8 mouse cellular contexts compared by ENCODE assay signal in the genomic region with DNA sequence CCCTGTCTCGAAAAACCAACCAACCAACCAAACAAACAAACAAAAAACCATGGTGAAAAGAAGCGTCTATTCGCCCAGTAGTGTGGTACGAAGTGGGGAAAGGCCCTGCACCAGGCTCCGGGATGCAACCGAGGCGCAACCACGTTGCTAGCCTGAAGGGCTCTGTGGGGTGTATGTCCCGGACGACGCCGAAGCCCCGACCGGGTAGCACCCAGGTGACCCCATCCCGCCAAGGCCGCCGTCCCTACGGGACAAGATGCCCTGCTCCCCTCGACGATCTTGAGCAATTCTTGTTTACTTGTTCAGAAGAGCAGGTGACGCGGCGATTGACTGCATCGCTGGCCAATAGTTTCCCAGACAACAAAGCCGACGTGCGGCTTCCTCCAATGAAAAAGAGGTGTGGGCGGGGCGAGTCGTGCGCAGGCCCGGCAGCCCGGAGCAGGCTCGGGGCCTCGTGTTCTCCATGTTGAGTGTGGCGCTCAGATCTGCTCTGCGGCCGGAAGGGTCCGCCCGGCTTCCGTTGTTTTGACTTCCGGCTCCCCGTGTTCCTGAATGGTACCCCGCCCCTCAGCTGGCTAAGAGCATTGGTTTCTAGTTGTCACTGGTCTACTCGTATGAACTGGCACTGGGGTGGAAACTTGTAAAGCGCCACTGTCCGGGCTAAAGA. TPM values are rescaled to one million over a fixed set of nuclear protein-coding genes. Genes with fewer than 3 reads are reported as not detected.
DNase-seq lines count a peak whose midpoint lies in the region; ATAC-seq and TF ChIP-seq lines count a peak whose summit lies in the region.

No protein-coding gene starts in this region.

- peak overlapping the region; percentile 75 for H3K9ac ChIP-seq in embryonic facial prominence, embryonic 15.5 days
- H3K9ac ChIP-seq in limb, embryonic 14.5 days (ENCODE audit: low read depth, low read length, severe bottlenecking): peak overlapping the region; percentile 60
- H3K9ac ChIP-seq in midbrain, postnatal 0 days (replicated peaks; ENCODE audit: low read length, poor library complexity, severe bottlenecking): peak overlapping the region; percentile 62

- peak overlapping the region; percentile 79 for H3K4me3 ChIP-seq in bone marrow, adult 2 months (replicated peaks; ENCODE audit: control insufficient read depth, low read depth, low read length)
- peak overlapping the region; percentile 70 for H3K4me3 ChIP-seq in embryonic facial prominence, embryonic 15.5 days (replicated peaks)
- peak overlapping the region; percentile 64 for H3K4me3 ChIP-seq in limb, embryonic 14.5 days (replicated peaks; ENCODE audit: low read length)
- H3K4me3 ChIP-seq in midbrain, postnatal 0 days (ENCODE audit: low read depth, low read length): peak overlapping the region; percentile 54

- no peaks in the 10 kb centered on the region for H3K36me3 ChIP-seq in embryonic facial prominence, embryonic 15.5 days
- H3K36me3 ChIP-seq in limb, embryonic 14.5 days (ENCODE audit: control insufficient read depth, insufficient read depth, low read length): no peaks in the 10 kb centered on the region
- H3K36me3 ChIP-seq in midbrain, postnatal 0 days (ENCODE audit: insufficient read depth, low read length): no peaks in the 10 kb centered on the region

- no peaks in the 10 kb centered on the region for H3K9me3 ChIP-seq in embryonic facial prominence, embryonic 15.5 days (replicated peaks)
- H3K9me3 ChIP-seq in limb, embryonic 14.5 days (ENCODE audit: control insufficient read depth, low read length): no peaks in the 10 kb centered on the region
- H3K9me3 ChIP-seq in midbrain, postnatal 0 days (ENCODE audit: low read length): no peaks in the 10 kb centered on the region

- DNase-seq in 416B (ENCODE audit: low read depth): peak; percentile 100
- peak; percentile 100 for DNase-seq in heart, adult 8-10 months (ENCODE audit: low spot score)
- DNase-seq in kidney, adult 9 months: peak; percentile 100
- DNase-seq in limb, embryonic 14.5 days (ENCODE audit: low spot score): peak; percentile 97
- DNase-seq in midbrain, postnatal 0 days (ENCODE audit: low spot score): peak; percentile 98
- DNase-seq in spleen, postnatal 14 days (ENCODE audit: low spot score in 2 of 2): peak; percentile 99 to 100

- ATAC-seq in embryonic facial prominence, embryonic 15.5 days (ENCODE audit: insufficient number of reproducible peaks, low FRiP score, low TSS enrichment, low read depth): peak; percentile 97
- ATAC-seq in limb, embryonic 14.5 days (ENCODE audit: low FRiP score, low read depth): peak; percentile 96
- peak; percentile 94 for ATAC-seq in midbrain, postnatal 0 days (ENCODE audit: low FRiP score)

- H3K4me1 ChIP-seq in bone marrow, adult 2 months (ENCODE audit: control insufficient read depth, insufficient read depth, low read length): no peaks in the 10 kb centered on the region; the same call in 1 of the 2 replicates
- H3K4me1 ChIP-seq in embryonic facial prominence, embryonic 15.5 days: peaks cover 11% of the 10 kb centered on the region
- peaks cover 5% of the 10 kb centered on the region for H3K4me1 ChIP-seq in limb, embryonic 14.5 days (ENCODE audit: control insufficient read depth, insufficient read depth, low read length)
- H3K4me1 ChIP-seq in midbrain, postnatal 0 days (ENCODE audit: insufficient read depth, low read length): peaks cover 3% of the 10 kb centered on the region; the same call in 1 of the 2 replicates

- H3K27me3 ChIP-seq in embryonic facial prominence, embryonic 15.5 days: no peaks in the 10 kb centered on the region
- no peaks in the 10 kb centered on the region for H3K27me3 ChIP-seq in limb, embryonic 14.5 days (ENCODE audit: control insufficient read depth, insufficient read depth, low read length)
- H3K27me3 ChIP-seq in midbrain, postnatal 0 days (ENCODE audit: insufficient read depth, low read length): no peaks in the 10 kb centered on the region

- peak overlapping the region; percentile 92 for H3K27ac ChIP-seq in bone marrow, adult 2 months (ENCODE audit: control insufficient read depth, insufficient read depth, low read depth, low read length, poor library complexity)
- peak overlapping the region; percentile 79 for H3K27ac ChIP-seq in embryonic facial prominence, embryonic 15.5 days (replicated peaks)
- no peak overlapping the region for H3K27ac ChIP-seq in limb, embryonic 14.5 days (replicated peaks; ENCODE audit: low read depth, low read length)
- no peak overlapping the region for H3K27ac ChIP-seq in midbrain, postnatal 0 days (ENCODE audit: low read depth, low read length)

- WGBS in bone marrow, adult 2 months: under 1% methylated on average over 47 of the region's 47 CpGs
- WGBS in embryonic facial prominence, embryonic 15.5 days: 1% methylated on average over 47 of the region's 47 CpGs
- under 1% methylated on average over 42 of the region's 47 CpGs for WGBS in limb, embryonic 14.5 days
- WGBS in midbrain, postnatal 0 days: under 1% methylated on average over 47 of the region's 47 CpGs

- peak overlapping the region; percentile 72 for H3K4me2 ChIP-seq in embryonic facial prominence, embryonic 15.5 days (replicated peaks)
- peak overlapping the region; percentile 65 for H3K4me2 ChIP-seq in limb, embryonic 14.5 days (replicated peaks; ENCODE audit: low read depth, low read length, severe bottlenecking)
- H3K4me2 ChIP-seq in midbrain, postnatal 0 days (ENCODE audit: low read depth, low read length, poor library complexity, severe bottlenecking): peak overlapping the region; percentile 65

- TF ChIP-seq POLR2A in bone marrow, adult 2 months (IDR thresholded peaks at IDR 0.05; ENCODE audit: borderline replicate concordance, control insufficient read depth, low read depth, low read length): peak; percentile 96
- peak; percentile 66; the same call in 1 of the 2 replicates for TF ChIP-seq POLR2A in limb, embryonic 14.5 days (IDR thresholded peaks at IDR 0.05; ENCODE audit: borderline replicate concordance, extremely low read depth, insufficient read depth, insufficient read length)

- TF ChIP-seq CTCF in bone marrow, adult 2 months (IDR thresholded peaks at IDR 0.05; ENCODE audit: control insufficient read depth, insufficient read depth, low read length): no peak
- no peak; the same call in 1 of the 2 replicates for TF ChIP-seq CTCF in midbrain, postnatal 0 days (IDR thresholded peaks at IDR 0.05)

RNA-seq across cellular contexts. Expression of a gene that starts 4.9 kb away (rescaled TPM):
- polyA plus RNA-seq in bone marrow, adult 2 months (2011; ENCODE audit: insufficient read depth, insufficient read length, low replicate concordance, missing spikeins): 106 and 113 TPM in 2 replicates
- 197 and 206 TPM in 2 replicates for polyA plus RNA-seq in embryonic facial prominence, embryonic 15.5 days (2015; fragmentation: Nextera tagmentation; extraction: Ambion mirVana)
- total RNA-seq in heart, adult 8-10 months (2022): 100 to 1,000 TPM; 264 to 289 (median 284) TPM
- polyA plus RNA-seq in limb, embryonic 14.5 days (2012; rRNA removed): 49.6 and 59.5 TPM in 2 replicates
- 226 and 238 TPM in 2 replicates for polyA plus RNA-seq in limb, embryonic 14.5 days (2014; fragmentation: Nextera tagmentation; extraction: Ambion mirVana)
- total RNA-seq in midbrain, postnatal 0 days (2014; rRNA removed): 264 and 279 TPM in 2 replicates
- polyA plus RNA-seq in midbrain, postnatal 0 days (2015; fragmentation: Nextera tagmentation; extraction: Ambion mirVana): 343 and 373 TPM in 2 replicates

RNA-seq across cellular contexts. Expression of a gene that starts 6.7 kb away (rescaled TPM):
- 9.4 and 19.4 TPM in 2 replicates for polyA plus RNA-seq in bone marrow, adult 2 months (2011; ENCODE audit: insufficient read depth, insufficient read length, low replicate concordance, missing spikeins)
- polyA plus RNA-seq in embryonic facial prominence, embryonic 15.5 days (2015; fragmentation: Nextera tagmentation; extraction: Ambion mirVana): 16.4 and 18.0 TPM in 2 replicates
- 100 to 1,000 TPM in 2 of 4 experiments, 10 to 100 TPM in 2; 93.3 to 137 (median 102) TPM for total RNA-seq in heart, adult 8-10 months (2022)
- 21.5 and 28.5 TPM in 2 replicates for polyA plus RNA-seq in limb, embryonic 14.5 days (2012; rRNA removed)
- 19.1 and 21.0 TPM in 2 replicates for polyA plus RNA-seq in limb, embryonic 14.5 days (2014; fragmentation: Nextera tagmentation; extraction: Ambion mirVana)
- total RNA-seq in midbrain, postnatal 0 days (2014; rRNA removed): 62.1 and 68.9 TPM in 2 replicates
- 36.3 and 37.3 TPM in 2 replicates for polyA plus RNA-seq in midbrain, postnatal 0 days (2015; fragmentation: Nextera tagmentation; extraction: Ambion mirVana)

RNA-seq across cellular contexts. Expression of a gene that starts 41.2 kb away (rescaled TPM):
- polyA plus RNA-seq in bone marrow, adult 2 months (2011; ENCODE audit: insufficient read depth, insufficient read length, low replicate concordance, missing spikeins): not detected in 2 replicates
- not detected in 2 replicates for polyA plus RNA-seq in embryonic facial prominence, embryonic 15.5 days (2015; fragmentation: Nextera tagmentation; extraction: Ambion mirVana)
- not detected for total RNA-seq in heart, adult 8-10 months (2022)
- polyA plus RNA-seq in limb, embryonic 14.5 days (2012; rRNA removed): not detected in 2 replicates
- polyA plus RNA-seq in limb, embryonic 14.5 days (2014; fragmentation: Nextera tagmentation; extraction: Ambion mirVana): not detected in 2 replicates
- total RNA-seq in midbrain, postnatal 0 days (2014; rRNA removed): not detected in 2 replicates
- polyA plus RNA-seq in midbrain, postnatal 0 days (2015; fragmentation: Nextera tagmentation; extraction: Ambion mirVana): not detected in 2 replicates

Comparison
In these comparisons a context has a peak if more than half of its experiments do, and no peak if none do; other contexts are left out.
1. H3K27ac ChIP-seq: peak in bone marrow, adult 2 months (single experiment) and embryonic facial prominence, embryonic 15.5 days (single experiment); none in limb, embryonic 14.5 days (single experiment) and midbrain, postnatal 0 days (single experiment).
2. Peak in every context shown above with its lines, with median percentiles within 50 percentile points of each other: DNase-seq, H3K4me3 ChIP-seq, ATAC-seq, H3K4me2 ChIP-seq and H3K9ac ChIP-seq.